Mouse (Mus musculus) cerebellum, adult 2 months (tissue): Measurements from ENCODE around the gene Tmco1. TPM values are rescaled to one million over a fixed set of nuclear protein-coding genes. Genes with fewer than 3 reads are reported as not detected.
A peak's percentile ranks its signal among the peaks of the same experiment; 100 is the strongest.

Experiments
- DNase-seq, 2 experiments: peaks; one replicate each; pipeline ENCODE4 v3.0.0; 2021
- H3K27ac ChIP-seq: fragments of 200-500 bp; 2 replicates; pipeline ENCODE4 v1.5.1; 2012; ENCODE audit warnings: low read length, control low read depth, inconsistent platforms; ENCODE audit not compliant: insufficient read depth
- H3K27me3 ChIP-seq: fragments of 200-500 bp; 2 replicates; pipeline ENCODE4 v1.6.1; 2012; ENCODE audit warnings: inconsistent platforms, mild to moderate bottlenecking, low read length, moderate library complexity; ENCODE audit not compliant: control insufficient read depth, insufficient read depth
- H3K4me1 ChIP-seq: fragments of 200-500 bp; 2 replicates; pipeline ENCODE4 v1.6.1; 2011; ENCODE audit warnings: low read length; ENCODE audit not compliant: control insufficient read depth, insufficient read depth
- H3K4me3 ChIP-seq: fragments of 200-500 bp; replicated peaks from 2 replicates; pipeline ENCODE3; 2011; ENCODE audit warnings: mild to moderate bottlenecking, low read depth, low read length, control low read depth; ENCODE audit not compliant: insufficient read depth
- CTCF ChIP-seq: fragments of 200-500 bp; IDR thresholded peaks from 2 replicates; pipeline ENCODE4 v1.5.1; 2011; ENCODE audit warnings: low read depth, mild to moderate bottlenecking, control low read depth, low read length, moderate library complexity, borderline replicate concordance; ENCODE audit not compliant: insufficient read depth
- POLR2A ChIP-seq: fragments of 200-500 bp; IDR thresholded peaks from 2 replicates; pipeline ENCODE4 v1.6.1; 2011; ENCODE audit warnings: low read length, control low read depth, borderline replicate concordance; ENCODE audit not compliant: insufficient read depth
- WGBS: fragments of 180-500 bp; shearing (Covaris S2); methylation state at CpG from one replicate; pipeline ENCODE4 v1.1.7; 2018; 5-methylcytosine and 5-hydroxymethylcytosine counted together
- polyA plus RNA-seq: library from polyadenylated mRNA; depleted of rRNA; stranded (reverse); fragments of >200 nt; gene quantifications from 2 replicates; pipeline ENCODE4 v1.2.3, GENCODE M21; 2012

The Tmco1 gene
- polyA plus RNA-seq, 1 experiment, result 71.7 TPM

- WGBS, result 1% methylated on average over 8 of the region's 8 CpGs
- TF ChIP-seq CTCF (no peak), POLR2A (no peak)
- H3K4me1 ChIP-seq, result peaks cover 2% of the 10 kb centered on the region; the same call in 1 of the 2 replicates
- H3K4me3 ChIP-seq, result peak overlapping the region; percentile 82
- DNase-seq, result no peak
- H3K27ac ChIP-seq, result peak overlapping the region; percentile 44; the same call in 1 of the 2 replicates
- H3K27me3 ChIP-seq, result no peaks in the 10 kb centered on the region
Measured at GRCm38 (mm10) chr1:167285356-167285755, 22.8 kb upstream of the Tmco1 start.

GRCm38 (mm10) chr1:167287156-167287555, 21.0 kb upstream of the Tmco1 start:
- H3K27me3 ChIP-seq, result no peaks in the 10 kb centered on the region
- DNase-seq, result no peak
- H3K27ac ChIP-seq, result no peak overlapping the region
- WGBS, result 88% methylated on average over 5 of the region's 5 CpGs
- H3K4me1 ChIP-seq, result no peaks in the 10 kb centered on the region
- TF ChIP-seq POLR2A (no peak), CTCF (no peak)
- no peak overlapping the region for H3K4me3 ChIP-seq

GRCm38 (mm10) chr1:167288665-167289538, 19.3 kb upstream of the Tmco1 start:
- TF ChIP-seq POLR2A, result no peak
- no peak for TF ChIP-seq CTCF
- no peak overlapping the region for H3K27ac ChIP-seq
- H3K4me1 ChIP-seq, result no peaks in the 10 kb centered on the region
- no peak overlapping the region for H3K4me3 ChIP-seq
- no peak for DNase-seq
- H3K27me3 ChIP-seq, result no peaks in the 10 kb centered on the region
- 66% methylated on average over 11 of the region's 11 CpGs for WGBS

- 37% methylated on average over 11 of the region's 11 CpGs for WGBS
- H3K27ac ChIP-seq, result no peak overlapping the region
Measured at GRCm38 (mm10) chr1:167289567-167290262, 18.5 kb upstream of the Tmco1 start.

GRCm38 (mm10) chr1:167290263-167290592, 17.9 kb upstream of the Tmco1 start:
- 48% methylated on average over 6 of the region's 6 CpGs for WGBS
- no peak overlapping the region for H3K27ac ChIP-seq
- no peak for DNase-seq
- H3K27me3 ChIP-seq, result no peaks in the 10 kb centered on the region
- no peak for TF ChIP-seq POLR2A
- TF ChIP-seq CTCF, result no peak
- H3K4me3 ChIP-seq, result no peak overlapping the region
- no peaks in the 10 kb centered on the region for H3K4me1 ChIP-seq

More at GRCm38 (mm10) chr1:167289567-167290262, 18.5 kb upstream of the Tmco1 start:
- DNase-seq, result no peak
- H3K4me3 ChIP-seq, result no peak overlapping the region
- H3K4me1 ChIP-seq, result no peaks in the 10 kb centered on the region
- TF ChIP-seq CTCF, result no peak
- TF ChIP-seq POLR2A, result no peak
- no peaks in the 10 kb centered on the region for H3K27me3 ChIP-seq

GRCm38 (mm10) chr1:167291610-167292009, 16.6 kb upstream of the Tmco1 start:
- DNase-seq, result no peak
- Histone ChIP-seq H3K27me3 (no peaks in the 10 kb centered on the region), H3K4me3 (no peak overlapping the region), H3K27ac (no peak overlapping the region), H3K4me1 (no peaks in the 10 kb centered on the region)
- no peak for TF ChIP-seq CTCF
- no peak for TF ChIP-seq POLR2A
- 81% methylated on average over 8 of the region's 8 CpGs for WGBS

GRCm38 (mm10) chr1:167292447-167292846, 15.7 kb upstream of the Tmco1 start:
- 52% methylated on average over 11 of the region's 11 CpGs for WGBS

GRCm38 (mm10) chr1:167295679-167296402, 12.3 kb upstream of the Tmco1 start:
- Histone ChIP-seq H3K4me1 (no peaks in the 10 kb centered on the region), H3K4me3 (no peak overlapping the region), H3K27me3 (no peaks in the 10 kb centered on the region), H3K27ac (no peak overlapping the region)
- no peak for DNase-seq
- WGBS, result 73% methylated on average over 13 of the region's 13 CpGs
- no peak for TF ChIP-seq POLR2A
- TF ChIP-seq CTCF, result no peak

More at GRCm38 (mm10) chr1:167292447-167292846, 15.7 kb upstream of the Tmco1 start:
- no peak for DNase-seq
- Histone ChIP-seq H3K27me3 (no peaks in the 10 kb centered on the region), H3K4me3 (no peak overlapping the region), H3K27ac (no peak overlapping the region), H3K4me1 (no peaks in the 10 kb centered on the region)
- TF ChIP-seq CTCF (no peak), POLR2A (no peak)
